Mouse (Mus musculus) spleen, postnatal 0 days (tissue): ENCODE measurements around the gene Trp53bp1. TPM values are rescaled to one million over a fixed set of nuclear protein-coding genes. Genes with fewer than 3 reads are reported as not detected.

ENCODE experiments used
- polyA plus RNA-seq: library from polyadenylated mRNA; unstranded; fragments of >200 nt; fragmentation: Nextera tagmentation; extraction: Ambion mirVana; gene quantifications from 2 replicates; pipeline ENCODE4 v1.2.1, GENCODE M21; 2015

The Trp53bp1 gene
- polyA plus RNA-seq, result 12.4 and 13.9 TPM in 2 replicates

GRCm38 (mm10) chr2:121271236-121271927, at the start of gene Trp53bp1:
Trp53bp1 (minus strand) TSS chr2:121271407.

GRCm38 (mm10) chr2:121288901-121289729, 17.9 kb upstream of the Trp53bp1 start, which contains the start of gene Map1a:
Map1a (plus strand) TSS chr2:121289600.

GRCm38 (mm10) chr2:121170980-121171742, 100.0 kb downstream of the Trp53bp1 start, which contains the start of gene Zscan29:
Zscan29 (minus strand) TSS chr2:121171125.

GRCm38 (mm10) chr2:121170481-121170971, 100.7 kb downstream of the Trp53bp1 start, which contains the start of gene Tubgcp4:
Tubgcp4 (plus strand) TSS chr2:121170654.

Other genes starting within 250 kb of the Trp53bp1 start
- gene Epb42, start 234.3 kb downstream of the Trp53bp1 start, polyA plus RNA-seq, result 113 and 119 TPM in 2 replicates
- gene Tgm5, start 185.6 kb downstream of the Trp53bp1 start, polyA plus RNA-seq, result 0.10 and 0.11 TPM in 2 replicates
- not detected in 2 replicates for gene Tgm7, start 161.6 kb downstream of the Trp53bp1 start, polyA plus RNA-seq
- gene Adal, start 131.0 kb downstream of the Trp53bp1 start, polyA plus RNA-seq, result 9.1 and 12.2 TPM in 2 replicates
- 10.9 and 11.4 TPM in 2 replicates for gene Lcmt2, start 130.8 kb downstream of the Trp53bp1 start, polyA plus RNA-seq
- gene Tubgcp4, start 100.8 kb downstream of the Trp53bp1 start, polyA plus RNA-seq, result 24.6 and 26.0 TPM in 2 replicates
- 5.3 and 6.4 TPM in 2 replicates for gene Zscan29, start 100.3 kb downstream of the Trp53bp1 start, polyA plus RNA-seq
- gene Map1a, start 18.2 kb upstream of the Trp53bp1 start, polyA plus RNA-seq, result 0.54 and 0.80 TPM in 2 replicates
- 6.2 and 7.5 TPM in 2 replicates for gene Ppip5k1, start 84.0 kb upstream of the Trp53bp1 start, polyA plus RNA-seq
- gene Ckmt1, start 86.3 kb upstream of the Trp53bp1 start, polyA plus RNA-seq, result 1.1 and 2.1 TPM in 2 replicates
- not detected in 2 replicates for gene Strc, start 115.8 kb upstream of the Trp53bp1 start, polyA plus RNA-seq
- gene Pdia3, start 142.4 kb upstream of the Trp53bp1 start, polyA plus RNA-seq, result 201 and 225 TPM in 2 replicates
- gene Catsper2, start 142.4 kb upstream of the Trp53bp1 start, polyA plus RNA-seq, result 2.1 and 2.4 TPM in 2 replicates
- 0.73 and 0.87 TPM in 2 replicates for gene Ell3, start 172.9 kb upstream of the Trp53bp1 start, polyA plus RNA-seq
- gene Serf2, start 177.8 kb upstream of the Trp53bp1 start, polyA plus RNA-seq, result 327 and 346 TPM in 2 replicates
- gene Hypk, start 181.9 kb upstream of the Trp53bp1 start, polyA plus RNA-seq, result 91.7 and 112 TPM in 2 replicates
- 0.07 and 0.30 TPM in 2 replicates for gene Serinc4, start 185.4 kb upstream of the Trp53bp1 start, polyA plus RNA-seq
- gene Mfap1b, start 202.7 kb upstream of the Trp53bp1 start, polyA plus RNA-seq, result 29.8 and 32.3 TPM in 2 replicates
- 19.5 and 19.6 TPM in 2 replicates for gene Mfap1a, start 235.3 kb upstream of the Trp53bp1 start, polyA plus RNA-seq
- 14.6 and 15.3 TPM in 2 replicates for gene Wdr76, start 235.3 kb upstream of the Trp53bp1 start, polyA plus RNA-seq